Mouse (Mus musculus) spleen, postnatal 10 days (tissue): ENCODE data around the gene Flrt2.

Experiments used
- DNase-seq, 2 experiments: peaks; one replicate each; pipeline ENCODE4 v3.0.0; 2021 to 2022; ENCODE audit warnings: low spot score in 2 of 2

Flrt2 gene

DNA sequence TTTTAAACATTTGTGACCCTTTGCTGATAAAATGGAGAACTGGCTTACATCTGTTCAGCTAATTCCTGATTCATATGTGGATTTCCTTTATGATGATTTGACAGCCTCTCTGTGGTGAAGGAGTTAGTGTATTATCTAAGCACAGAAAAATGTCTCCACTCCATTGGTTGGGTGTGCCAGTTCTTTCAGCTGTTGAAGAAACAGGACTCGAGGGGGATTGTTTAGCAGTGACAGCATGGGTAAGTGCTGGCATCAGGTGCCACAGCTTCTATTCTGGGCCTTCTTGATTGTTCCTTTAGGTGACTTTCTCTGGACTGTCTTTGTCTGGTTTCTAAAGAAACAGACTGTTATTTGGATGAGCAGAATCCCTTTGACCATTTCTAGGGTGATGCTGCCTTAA, 42.0 kb downstream of the Flrt2 start:
- no peak for DNase-seq

DNA sequence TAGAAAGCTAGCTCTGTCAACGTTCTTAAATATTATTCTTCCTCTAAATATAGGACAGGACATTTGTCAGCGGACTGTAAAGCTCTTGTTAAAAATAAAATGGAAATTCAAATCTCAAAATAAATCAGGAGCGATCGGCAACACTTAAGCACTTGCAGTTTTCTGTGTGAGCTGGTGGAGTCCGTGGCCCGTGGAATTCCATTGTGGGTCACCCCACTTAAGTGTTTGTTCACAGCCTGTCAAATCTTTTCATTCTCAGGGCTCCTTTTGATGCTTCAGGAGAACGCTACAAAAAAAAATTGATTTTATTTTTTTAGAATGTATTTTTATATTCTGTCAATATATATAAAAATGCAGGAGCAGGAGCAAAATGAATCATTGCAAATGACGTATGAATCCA, 45.5 kb downstream of the Flrt2 start:
- no peak for DNase-seq

DNA sequence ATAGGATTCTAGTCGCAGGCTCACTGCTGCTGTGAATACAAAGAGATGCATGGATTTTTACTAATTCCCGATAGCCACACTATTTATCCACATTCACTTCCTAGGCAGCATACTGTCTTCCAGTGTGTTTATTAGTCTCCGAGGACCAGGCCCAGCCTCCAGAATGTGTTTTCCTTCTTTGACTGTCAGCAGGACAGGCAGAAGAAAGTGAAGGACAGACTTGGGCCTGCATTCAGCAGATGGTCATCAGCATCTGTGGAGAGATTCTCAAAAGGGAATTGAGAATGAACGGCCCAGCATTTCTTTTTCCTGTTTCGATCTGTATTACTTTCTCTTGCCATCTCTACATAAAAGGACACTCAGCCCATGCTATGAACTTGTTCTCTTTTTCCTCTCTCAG, 46.0 kb downstream of the Flrt2 start:
- no peak for DNase-seq

DNA sequence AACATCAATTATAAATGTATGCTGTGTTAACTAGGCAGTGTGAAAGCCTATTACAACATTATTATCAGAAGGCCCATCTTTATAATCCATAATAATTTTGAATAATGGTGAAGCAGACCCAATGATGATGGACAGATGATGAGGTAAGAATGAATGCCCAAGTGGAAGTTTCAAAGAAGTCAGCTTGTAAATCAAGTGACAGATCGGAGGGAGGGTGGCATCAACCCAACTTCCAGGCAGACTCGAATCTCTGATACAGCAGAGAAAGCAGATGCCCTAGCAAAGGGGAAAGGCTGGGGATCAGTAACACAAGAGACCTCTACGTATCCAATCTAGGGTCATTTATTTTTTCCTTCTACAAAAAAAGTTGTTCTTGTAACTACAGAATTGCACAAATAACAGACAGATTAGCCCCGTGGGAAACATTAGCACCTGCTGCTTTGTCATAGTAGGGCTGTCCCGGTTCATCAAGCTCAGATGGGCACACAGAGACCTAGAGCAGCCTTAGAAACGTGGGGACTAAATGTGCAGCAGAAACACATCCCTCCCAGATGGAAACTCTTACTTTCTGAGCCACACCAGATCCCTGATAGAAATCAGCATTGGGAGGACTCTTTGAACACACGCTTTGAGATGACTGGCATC, 46.6 kb downstream of the Flrt2 start:
- no peak for DNase-seq

DNA sequence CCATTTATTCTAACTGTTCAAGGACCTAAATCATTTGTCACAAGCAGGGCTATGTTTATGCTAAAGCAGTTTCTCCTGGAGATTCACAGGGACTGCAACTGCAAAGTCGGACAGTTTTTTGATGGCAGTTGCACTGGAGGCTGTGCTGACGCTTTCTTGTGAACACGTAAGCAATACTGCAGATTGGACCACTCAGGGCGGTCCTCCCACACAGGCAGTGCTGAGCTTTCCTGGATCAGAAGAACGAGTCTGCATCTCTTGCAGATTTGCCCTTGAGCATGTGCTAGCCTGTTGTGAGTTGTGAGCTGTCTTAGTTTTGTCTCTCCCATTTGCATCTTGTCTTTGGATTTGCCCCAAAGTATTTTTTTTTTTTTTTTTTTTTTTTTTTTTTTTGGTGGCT, 47.7 kb downstream of the Flrt2 start:
- DNase-seq, result no peak

DNA sequence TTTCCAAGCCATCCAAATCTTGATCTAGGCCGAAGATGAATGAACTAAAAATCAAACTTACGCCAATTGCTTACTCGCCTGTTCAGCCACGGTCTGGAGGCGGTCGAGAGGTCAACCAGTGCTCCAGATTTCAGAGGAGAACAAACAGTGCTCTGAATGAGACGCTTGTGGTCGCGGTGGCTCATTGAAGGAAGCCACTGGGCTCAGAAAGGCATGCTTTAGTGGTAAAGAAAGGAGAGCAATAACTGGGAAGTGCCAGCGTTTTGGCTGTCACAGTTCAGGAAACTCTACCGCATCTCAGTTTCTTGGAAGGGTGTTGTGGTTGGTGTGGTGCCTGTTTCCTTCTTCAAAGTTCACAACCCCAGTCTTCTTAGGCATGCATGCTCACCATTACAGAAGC, 49.3 kb downstream of the Flrt2 start:
- no peak for DNase-seq

DNA sequence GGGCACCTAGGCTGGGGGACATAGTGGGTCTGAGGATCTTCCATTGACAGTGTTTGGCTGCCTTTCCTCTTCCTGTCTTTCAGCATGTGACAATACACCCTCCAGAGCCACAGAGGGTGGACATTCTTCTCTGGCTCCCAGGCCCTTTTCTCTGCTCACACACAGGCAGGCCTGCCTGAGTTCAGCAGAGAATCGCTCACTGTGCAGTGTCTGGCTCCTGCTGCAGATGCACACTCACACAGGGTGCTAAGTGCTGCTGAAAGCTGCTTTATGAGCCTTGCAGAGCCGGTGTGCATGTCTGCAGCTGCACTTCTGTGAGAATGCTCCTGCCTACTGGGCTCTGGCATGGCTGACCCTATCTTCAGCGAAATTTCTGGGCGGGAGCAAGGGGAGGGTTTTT, 52.3 kb downstream of the Flrt2 start:
- DNase-seq, result no peak

DNA sequence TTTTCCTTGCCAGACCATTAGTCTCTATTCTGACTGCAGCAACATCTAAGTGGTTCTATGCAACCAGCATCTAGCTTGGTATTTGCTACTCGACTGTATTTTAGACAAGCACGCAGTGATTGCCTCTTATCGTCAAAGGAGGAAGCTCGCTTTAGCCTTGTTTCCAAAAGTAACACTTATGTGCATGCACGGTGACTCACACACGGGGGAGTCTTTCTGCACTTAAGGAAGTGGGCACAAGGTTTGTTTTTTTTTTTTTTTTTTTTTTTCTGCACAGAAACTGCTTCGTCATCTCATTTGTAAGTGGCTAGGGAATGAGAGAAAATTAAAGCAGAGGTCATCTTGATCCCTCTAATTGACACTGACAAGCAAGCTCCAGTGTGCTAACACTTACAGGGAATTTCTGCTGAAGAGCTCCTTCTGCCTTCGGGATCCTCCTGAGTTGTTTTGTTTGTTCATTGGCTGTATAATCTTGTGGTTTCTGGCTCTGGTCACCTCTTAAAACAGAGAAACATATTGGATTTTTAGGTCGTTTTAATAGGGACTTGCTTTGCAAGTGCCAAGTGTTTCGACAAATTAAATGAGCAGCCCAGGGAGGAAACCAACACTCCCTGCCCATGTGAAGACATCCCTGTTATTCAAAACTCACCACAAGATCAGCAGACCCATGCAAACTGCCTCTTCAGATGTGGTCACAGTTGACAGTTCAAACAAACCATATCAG, 55.0 kb downstream of the Flrt2 start:
- no peak for DNase-seq

DNA sequence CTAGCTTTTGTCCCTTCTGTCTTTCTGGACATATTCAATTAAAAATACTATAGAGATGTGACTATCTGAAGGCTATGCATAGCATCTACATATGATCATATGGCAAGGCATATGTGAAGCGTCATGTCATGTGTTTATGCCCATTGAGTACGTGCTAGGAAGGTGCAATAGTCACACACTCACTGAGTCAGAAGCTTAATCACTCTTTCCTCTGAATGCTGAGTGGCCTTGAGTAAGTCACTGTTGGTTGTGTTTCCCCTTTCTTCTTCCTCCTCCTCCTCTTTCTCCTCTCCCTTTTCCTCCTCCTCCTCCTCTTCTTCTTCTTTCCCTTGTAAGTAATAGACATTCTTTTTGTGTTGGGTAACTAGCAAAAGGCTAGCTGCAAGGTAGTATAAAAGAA, 56.7 kb downstream of the Flrt2 start:
- DNase-seq, result no peak

DNA sequence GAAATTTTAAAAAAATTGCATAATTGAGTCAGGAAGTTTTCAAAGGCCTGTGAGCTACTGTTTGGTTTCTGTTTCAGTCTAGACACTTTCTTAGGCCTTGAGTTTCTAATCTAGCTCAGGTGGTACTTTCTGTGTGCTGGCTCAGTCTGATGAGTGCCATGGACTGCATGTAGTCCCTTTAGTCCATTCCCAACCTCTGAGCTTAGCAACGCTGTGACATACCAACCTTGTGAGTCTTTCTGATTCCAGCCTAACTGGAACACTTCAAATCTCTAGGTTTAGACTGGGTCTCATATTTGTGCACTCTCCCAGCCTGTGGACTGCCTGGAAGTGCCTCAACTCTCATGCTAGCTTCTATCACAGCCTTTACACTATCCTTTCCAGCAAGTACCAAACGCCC, 57.2 kb downstream of the Flrt2 start:
- DNase-seq, result no peak

DNA sequence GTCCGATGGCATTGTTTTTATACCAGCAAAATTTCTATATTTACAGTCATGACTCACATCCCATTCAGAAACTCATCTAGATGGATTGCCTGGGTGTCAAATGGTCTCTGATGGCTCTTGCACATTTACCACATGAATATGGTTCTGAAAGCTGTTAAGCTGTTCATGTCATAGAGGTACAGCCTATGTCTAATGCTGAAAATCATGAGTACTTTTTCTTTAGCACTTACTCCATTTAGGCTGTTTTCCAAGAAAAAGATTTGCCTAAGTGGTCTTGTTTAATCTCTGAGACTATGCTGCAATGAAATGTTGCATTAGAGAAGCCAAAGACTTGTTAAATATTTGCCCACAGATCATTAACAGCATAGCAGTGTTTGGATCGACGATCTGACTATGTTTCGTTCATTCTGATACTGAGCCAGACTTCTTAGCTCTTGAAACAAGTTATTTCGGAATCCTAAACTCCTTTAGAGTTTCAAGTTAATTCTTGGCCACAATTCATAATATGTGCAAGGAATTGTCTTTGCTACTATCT, 67.3 kb downstream of the Flrt2 start:
- no peak for DNase-seq

DNA sequence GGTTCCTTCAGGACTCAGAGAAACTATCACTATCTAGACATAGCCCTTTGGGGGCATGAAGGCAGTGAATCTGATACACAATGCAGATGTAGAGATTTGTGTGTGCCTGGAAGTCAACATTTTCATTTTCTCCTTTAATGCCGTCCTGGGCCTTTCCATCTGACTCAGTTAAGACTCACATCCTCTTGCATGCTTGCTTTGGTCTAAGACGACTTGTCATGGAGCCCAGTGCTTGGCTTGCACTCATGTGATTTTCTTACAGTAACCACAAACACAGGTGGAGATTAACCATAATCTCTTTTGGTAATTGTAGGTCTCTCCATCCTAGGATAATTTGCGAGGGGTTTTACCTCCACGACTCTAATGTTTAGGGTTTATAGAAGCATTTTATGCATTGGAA, 73.2 kb downstream of the Flrt2 start:
- no peak for DNase-seq

DNA sequence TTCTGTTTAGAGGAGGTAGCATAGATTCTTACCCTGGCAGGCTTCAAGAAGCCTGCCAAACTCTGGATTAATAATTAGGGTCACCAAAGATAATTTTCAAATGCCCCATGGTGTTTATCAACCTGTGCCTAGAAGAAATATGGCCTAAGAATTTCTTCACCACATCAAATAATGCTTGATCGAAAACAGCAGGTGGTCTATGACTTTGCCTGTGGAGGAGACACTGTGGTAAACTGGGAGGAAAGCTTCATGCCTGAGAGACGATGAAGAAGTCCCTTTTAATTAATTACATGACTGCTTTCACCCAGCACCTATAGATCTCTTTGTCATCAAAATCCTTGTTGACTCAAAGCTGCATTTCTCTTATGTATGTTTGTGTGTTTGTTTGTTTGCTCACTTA, 77.0 kb downstream of the Flrt2 start:
- DNase-seq, result no peak

DNA sequence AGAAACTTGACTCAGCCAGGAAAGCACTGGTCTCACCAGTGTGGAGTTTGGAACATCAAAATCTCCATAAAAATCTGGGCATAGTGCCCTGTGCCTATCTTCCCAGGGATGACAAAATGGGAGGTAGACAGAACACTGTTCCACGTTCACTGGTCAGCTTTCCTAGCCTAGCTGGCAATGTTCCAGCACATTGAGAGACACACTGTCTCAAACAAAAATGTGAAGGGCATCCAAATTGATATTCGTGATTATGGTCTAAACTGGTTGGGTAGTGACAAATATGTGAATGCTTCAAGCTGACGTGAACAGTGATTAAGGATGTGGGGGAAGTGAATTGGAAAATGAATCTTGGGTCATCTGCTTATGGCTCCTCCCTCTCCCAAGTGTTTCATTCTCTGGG, 78.2 kb downstream of the Flrt2 start:
- no peak for DNase-seq

DNA sequence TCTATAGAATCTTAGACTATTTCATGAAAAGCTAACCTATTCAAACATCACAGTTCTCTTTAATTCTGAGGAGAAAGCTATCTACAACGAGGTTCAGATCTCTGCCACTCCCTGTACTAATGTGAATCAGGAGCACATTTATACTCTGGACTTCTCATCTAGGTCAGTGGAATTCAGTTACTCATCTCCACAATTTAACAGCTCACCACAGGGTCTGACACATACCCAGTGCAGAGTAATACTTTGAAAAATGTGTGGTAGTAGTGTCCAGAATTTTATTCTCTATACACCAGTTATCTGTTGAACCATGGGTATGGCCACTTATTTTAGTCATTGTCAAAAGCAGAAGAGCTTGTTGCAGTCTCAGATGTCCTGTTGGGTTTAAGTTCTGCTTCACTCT, 98.1 kb downstream of the Flrt2 start:
- no peak for DNase-seq

DNA sequence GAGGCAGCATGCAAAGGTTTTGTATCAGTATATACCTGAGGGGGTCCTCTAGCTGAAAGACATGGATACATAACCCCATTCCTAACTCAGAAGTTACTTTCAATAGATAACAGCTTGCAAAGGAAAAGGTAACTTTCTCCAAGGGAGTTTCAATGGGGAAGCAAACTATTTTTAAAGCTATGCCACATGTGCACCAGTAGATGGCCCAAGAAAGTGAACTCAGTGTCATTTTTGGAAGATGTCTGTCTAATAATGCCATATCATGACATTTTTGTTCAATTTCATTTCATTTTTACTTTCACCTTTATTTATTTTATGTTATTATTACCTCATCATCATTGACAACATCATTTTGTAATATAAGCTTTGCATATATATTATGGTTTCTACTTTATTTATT, 124.6 kb downstream of the Flrt2 start:
- no peak for DNase-seq
